Mouse (Mus musculus): ENCODE measurements around the gene Slc37a4.
"Not testable (repeated sequence)": the region's sequence is repeated elsewhere in the genome, so short reads cannot be mapped to it uniquely, and the experiment has no call there.

Slc37a4 gene

GRCm38 (mm10) chr9:44440961-44441360 lies 44.3 kb downstream of the Slc37a4 start, which contains the start of gene Foxr1:
Gene Foxr1, minus strand, starts transcription at chr9:44441136.
- DNase-seq (ENCODE audit: low spot score): no peak

GRCm38 (mm10) chr9:44444402-44445025 lies 47.9 kb downstream of the Slc37a4 start:
- DNase-seq (ENCODE audit: low spot score): not testable (repeated sequence)

- DNase-seq (ENCODE audit: low spot score): no peak
Measured at GRCm38 (mm10) chr9:44450387-44450786, 53.7 kb downstream of the Slc37a4 start.
